Mouse (Mus musculus): ENCODE data around the gene Nfe2l3. TPM values are rescaled to one million over a fixed set of nuclear protein-coding genes. Genes with fewer than 3 reads are reported as not detected.

The Nfe2l3 gene
- polyA plus RNA-seq, 1 experiment: 10.5 TPM

DNA sequence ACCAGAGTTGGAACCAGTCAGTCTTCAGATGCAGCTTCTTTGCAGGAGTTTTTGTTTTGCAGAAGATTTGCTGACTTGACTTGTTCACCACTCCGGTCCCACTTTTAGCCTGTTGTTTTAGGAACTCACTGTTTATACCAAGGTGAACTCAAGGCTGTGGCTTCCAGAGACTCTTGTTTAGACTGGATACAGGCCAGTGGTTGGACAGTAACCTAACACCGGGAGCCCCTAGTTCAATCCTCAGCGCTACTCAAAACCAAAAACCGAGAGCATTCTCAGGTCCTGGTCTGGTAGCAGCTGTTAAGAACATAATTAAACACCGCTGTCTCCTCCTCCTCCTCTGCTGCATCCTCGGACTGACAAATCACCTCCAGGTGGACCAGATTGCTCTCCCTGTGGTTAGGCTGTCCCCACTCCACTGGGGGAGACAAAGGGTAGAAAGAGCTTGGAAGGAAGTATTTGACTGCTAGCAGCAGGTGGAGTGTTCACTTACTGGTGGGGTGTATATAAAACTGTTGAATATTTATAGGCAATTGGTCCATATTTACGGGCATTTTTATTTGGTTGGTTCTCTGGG is 20.5 kb downstream of the Nfe2l3 start:
- H3K4me1 ChIP-seq (replicated peaks; ENCODE audit: control insufficient read depth, insufficient read depth, low read length): peaks cover 3% of the 10 kb centered on the region; the same call in 1 of the 2 replicates
- no peak for DNase-seq

DNA sequence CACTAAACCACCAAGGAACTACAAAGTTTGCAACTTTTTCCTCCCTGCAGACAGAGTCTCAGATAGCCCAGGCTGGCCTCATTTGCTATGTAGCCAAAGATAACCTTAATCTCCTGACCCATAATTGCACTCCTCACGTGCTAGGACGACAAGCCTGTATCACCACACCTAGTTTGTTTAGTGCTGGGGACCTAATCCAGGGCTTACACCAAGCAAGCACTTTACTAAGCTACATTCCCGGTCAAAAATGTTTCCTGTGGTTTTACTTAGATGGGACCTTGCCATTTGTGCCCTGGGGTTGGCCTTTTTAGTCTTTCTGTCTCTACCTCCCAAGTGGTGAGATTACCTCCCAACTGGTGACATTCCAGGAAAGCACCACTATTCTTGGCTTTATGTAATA is 22.5 kb downstream of the Nfe2l3 start:
- no peaks in the 10 kb centered on the region for H3K27me3 ChIP-seq (ENCODE audit: control insufficient read depth, insufficient read depth, low read length)
- H3K4me1 ChIP-seq (replicated peaks; ENCODE audit: control insufficient read depth, insufficient read depth, low read length): no peaks in the 10 kb centered on the region
- no peak for DNase-seq
- WGBS: 50% methylated on average over 3 of the region's 3 CpGs
- TF ChIP-seq CTCF (IDR thresholded peaks at IDR 0.05; ENCODE audit: borderline replicate concordance, control insufficient read depth, extremely low read depth, insufficient read depth, low read length, poor library complexity): no peak
- no peak for TF ChIP-seq POLR2A (IDR thresholded peaks at IDR 0.05; ENCODE audit: control insufficient read depth, extremely low read depth, insufficient read depth, low read length, poor library complexity)
- H3K27ac ChIP-seq (ENCODE audit: control insufficient read depth, insufficient read depth, low read length): no peak overlapping the region
- H3K36me3 ChIP-seq (ENCODE audit: control insufficient read depth, insufficient read depth, low read length): peaks cover 29% of the 10 kb centered on the region
- H3K4me3 ChIP-seq (ENCODE audit: control insufficient read depth, insufficient read depth, low read length): no peak overlapping the region

More for the DNA sequence above, 20.5 kb downstream of the Nfe2l3 start:
- Histone ChIP-seq H3K4me3 (ENCODE audit: control insufficient read depth, insufficient read depth, low read length) (no peak overlapping the region), H3K27ac (ENCODE audit: control insufficient read depth, insufficient read depth, low read length) (no peak overlapping the region), H3K27me3 (ENCODE audit: control insufficient read depth, insufficient read depth, low read length) (no peaks in the 10 kb centered on the region), H3K36me3 (ENCODE audit: control insufficient read depth, insufficient read depth, low read length) (peaks cover 11% of the 10 kb centered on the region)
- 78% methylated on average over 7 of the region's 7 CpGs for WGBS
- TF ChIP-seq CTCF (IDR thresholded peaks at IDR 0.05; ENCODE audit: borderline replicate concordance, control insufficient read depth, extremely low read depth, insufficient read depth, low read length, poor library complexity): no peak
- no peak for TF ChIP-seq POLR2A (IDR thresholded peaks at IDR 0.05; ENCODE audit: control insufficient read depth, extremely low read depth, insufficient read depth, low read length, poor library complexity)

DNA sequence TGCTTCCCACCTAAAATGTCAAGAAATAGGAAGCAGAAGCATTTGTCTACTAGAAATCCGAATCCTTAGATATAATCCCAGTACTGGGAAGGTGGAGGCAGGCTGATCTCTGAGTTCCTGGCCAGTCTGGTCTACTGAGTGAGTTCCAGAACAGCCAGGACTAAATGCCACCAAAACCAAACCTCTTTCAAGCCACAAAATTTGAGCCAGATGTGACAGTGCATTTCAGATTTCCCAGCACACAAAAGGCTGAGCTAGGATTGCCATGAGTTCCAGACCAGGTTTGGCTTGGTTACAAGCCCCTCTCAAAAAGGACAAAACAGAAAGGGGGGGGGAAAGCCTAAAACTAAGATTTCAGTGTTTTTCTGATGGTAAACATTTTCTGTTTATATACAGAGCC is 23.7 kb downstream of the Nfe2l3 start:
- no peaks in the 10 kb centered on the region for H3K27me3 ChIP-seq (ENCODE audit: control insufficient read depth, insufficient read depth, low read length)
- H3K4me3 ChIP-seq (ENCODE audit: control insufficient read depth, insufficient read depth, low read length): no peak overlapping the region
- 74% methylated on average over 1 of the region's 1 CpGs for WGBS
- peaks cover 41% of the 10 kb centered on the region for H3K36me3 ChIP-seq (ENCODE audit: control insufficient read depth, insufficient read depth, low read length)
- no peaks in the 10 kb centered on the region for H3K4me1 ChIP-seq (replicated peaks; ENCODE audit: control insufficient read depth, insufficient read depth, low read length)
- TF ChIP-seq POLR2A (IDR thresholded peaks at IDR 0.05; ENCODE audit: control insufficient read depth, extremely low read depth, insufficient read depth, low read length, poor library complexity) (no peak), CTCF (IDR thresholded peaks at IDR 0.05; ENCODE audit: borderline replicate concordance, control insufficient read depth, extremely low read depth, insufficient read depth, low read length, poor library complexity) (no peak)
- H3K27ac ChIP-seq (ENCODE audit: control insufficient read depth, insufficient read depth, low read length): no peak overlapping the region
- no peak for DNase-seq

- Histone ChIP-seq H3K27me3 (ENCODE audit: control insufficient read depth, insufficient read depth, low read length) (no peaks in the 10 kb centered on the region), H3K4me3 (ENCODE audit: control insufficient read depth, insufficient read depth, low read length) (no peak overlapping the region), H3K36me3 (ENCODE audit: control insufficient read depth, insufficient read depth, low read length) (peaks cover 51% of the 10 kb centered on the region), H3K27ac (ENCODE audit: control insufficient read depth, insufficient read depth, low read length) (no peak overlapping the region), H3K4me1 (replicated peaks; ENCODE audit: control insufficient read depth, insufficient read depth, low read length) (no peaks in the 10 kb centered on the region)
- WGBS: 68% methylated on average over 3 of the region's 3 CpGs
- DNase-seq: no peak
- TF ChIP-seq POLR2A (IDR thresholded peaks at IDR 0.05; ENCODE audit: control insufficient read depth, extremely low read depth, insufficient read depth, low read length, poor library complexity) (no peak), CTCF (IDR thresholded peaks at IDR 0.05; ENCODE audit: borderline replicate concordance, control insufficient read depth, extremely low read depth, insufficient read depth, low read length, poor library complexity) (no peak)
Measured at GRCm38 (mm10) chr6:51457283-51457682, 24.8 kb downstream of the Nfe2l3 start.

- H3K4me3 ChIP-seq (ENCODE audit: control insufficient read depth, insufficient read depth, low read length): no peak overlapping the region
- H3K36me3 ChIP-seq (ENCODE audit: control insufficient read depth, insufficient read depth, low read length): peaks cover 55% of the 10 kb centered on the region
- TF ChIP-seq POLR2A (IDR thresholded peaks at IDR 0.05; ENCODE audit: control insufficient read depth, extremely low read depth, insufficient read depth, low read length, poor library complexity): no peak
- TF ChIP-seq CTCF (IDR thresholded peaks at IDR 0.05; ENCODE audit: borderline replicate concordance, control insufficient read depth, extremely low read depth, insufficient read depth, low read length, poor library complexity): no peak
- H3K27ac ChIP-seq (ENCODE audit: control insufficient read depth, insufficient read depth, low read length): no peak overlapping the region
- DNase-seq: no peak
- 91% methylated on average over 8 of the region's 8 CpGs for WGBS
- no peaks in the 10 kb centered on the region for H3K4me1 ChIP-seq (replicated peaks; ENCODE audit: control insufficient read depth, insufficient read depth, low read length)
- H3K27me3 ChIP-seq (ENCODE audit: control insufficient read depth, insufficient read depth, low read length): no peaks in the 10 kb centered on the region
Measured at GRCm38 (mm10) chr6:51457770-51458387, 25.4 kb downstream of the Nfe2l3 start.

DNA sequence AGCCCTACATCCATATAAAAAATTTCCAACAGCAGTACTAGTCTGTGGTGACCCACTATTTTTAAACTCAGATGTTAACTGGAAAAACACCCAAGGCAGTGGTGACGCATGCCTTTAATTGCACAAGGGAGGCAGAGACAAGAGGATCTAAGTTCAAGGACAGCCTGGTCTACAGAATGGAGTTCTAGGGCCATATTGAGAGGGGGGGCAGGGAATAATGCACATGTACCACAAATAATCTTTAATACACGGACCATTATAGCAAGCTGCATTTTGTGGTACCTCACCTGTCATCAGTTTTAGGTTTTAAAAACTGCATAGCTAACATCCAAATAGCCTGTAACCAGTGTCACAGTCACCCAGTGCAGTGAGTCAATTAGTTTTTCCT is 26.4 kb downstream of the Nfe2l3 start:
- H3K4me3 ChIP-seq (ENCODE audit: control insufficient read depth, insufficient read depth, low read length): no peak overlapping the region
- H3K36me3 ChIP-seq (ENCODE audit: control insufficient read depth, insufficient read depth, low read length): peaks cover 66% of the 10 kb centered on the region
- no peaks in the 10 kb centered on the region for H3K4me1 ChIP-seq (replicated peaks; ENCODE audit: control insufficient read depth, insufficient read depth, low read length)
- TF ChIP-seq CTCF (IDR thresholded peaks at IDR 0.05; ENCODE audit: borderline replicate concordance, control insufficient read depth, extremely low read depth, insufficient read depth, low read length, poor library complexity): no peak
- TF ChIP-seq POLR2A (IDR thresholded peaks at IDR 0.05; ENCODE audit: control insufficient read depth, extremely low read depth, insufficient read depth, low read length, poor library complexity): no peak
- no peak for DNase-seq
- no peak overlapping the region for H3K27ac ChIP-seq (ENCODE audit: control insufficient read depth, insufficient read depth, low read length)
- no peaks in the 10 kb centered on the region for H3K27me3 ChIP-seq (ENCODE audit: control insufficient read depth, insufficient read depth, low read length)
- 90% methylated on average over 2 of the region's 2 CpGs for whole genome bisulfite sequencing

Measured in thymus, adult 2 months (tissue).